Mouse (Mus musculus) forebrain, embryonic 11.5 days (tissue): Measurements from ENCODE around the gene Gm38655. TPM values are rescaled to one million over a fixed set of nuclear protein-coding genes. Genes with fewer than 3 reads are reported as not detected.

ENCODE experiments used
- ATAC-seq: fragments of 200-750 bp; cut with Nextera tagmentation; replicated peaks from 2 replicates; pipeline ENCODE4 v1.8.0; 2017; ENCODE audit warnings: moderate TSS enrichment; ENCODE audit not compliant: low FRiP score
- DNase-seq: peaks from one replicate; pipeline ENCODE4 v3.0.0-alpha.2; 2017; ENCODE audit warnings: low spot score
- H3K27ac ChIP-seq: fragments of 300-500 bp; sonication (generic); 2 replicates; pipeline ENCODE4 v1.5.1; 2014; ENCODE audit warnings: low read depth, low read length
- H3K27me3 ChIP-seq: fragments of 300-500 bp; sonication (generic); 2 replicates; pipeline ENCODE4 v1.6.1; 2014; ENCODE audit warnings: mild to moderate bottlenecking, low read length, mixed read lengths; ENCODE audit not compliant: control insufficient read depth, insufficient read depth
- H3K36me3 ChIP-seq: fragments of 300-500 bp; sonication (generic); 2 replicates; pipeline ENCODE4 v1.6.1; 2014; ENCODE audit warnings: mild to moderate bottlenecking, low read length, moderate library complexity, mixed read lengths; ENCODE audit not compliant: control insufficient read depth, insufficient read depth
- H3K4me1 ChIP-seq: fragments of 300-500 bp; sonication (generic); replicated peaks from 2 replicates; pipeline ENCODE4 v1.6.1; 2014; ENCODE audit warnings: low read length, mixed read lengths; ENCODE audit not compliant: control insufficient read depth, insufficient read depth
- H3K4me2 ChIP-seq: fragments of 300-500 bp; sonication (generic); 2 replicates; pipeline ENCODE4 v1.6.1; 2014; ENCODE audit warnings: low read depth, mild to moderate bottlenecking, low read length, moderate library complexity, mixed read lengths; ENCODE audit not compliant: severe bottlenecking
- H3K4me3 ChIP-seq: fragments of 300-500 bp; sonication (generic); 2 replicates; pipeline ENCODE4 v1.5.1; 2014; ENCODE audit warnings: low read depth, low read length
- H3K9ac ChIP-seq: fragments of 300-500 bp; sonication (generic); 2 replicates; pipeline ENCODE4 v1.6.1; 2014; ENCODE audit warnings: low read length
- H3K9me3 ChIP-seq: fragments of 300-500 bp; sonication (generic); 2 replicates; pipeline ENCODE4 v1.6.1; 2016; ENCODE audit warnings: low read length, mixed read lengths; ENCODE audit not compliant: control insufficient read depth
- WGBS: fragments of 180-500 bp; shearing (Covaris S2); extraction: QIAGEN DNeasy Blood & Tissue Kit; methylation state at CpG from one replicate; pipeline ENCODE4 v1.1.7; 2014; 5-methylcytosine and 5-hydroxymethylcytosine counted together
- polyA plus RNA-seq: library from polyadenylated mRNA; unstranded; fragments of >200 nt; fragmentation: Nextera tagmentation; extraction: Ambion mirVana; gene quantifications from 2 replicates; pipeline ENCODE4 v1.2.1, GENCODE M21; 2014

Gm38655 gene
- polyA plus RNA-seq, 1 experiment from 2014 or later = not detected

GRCm38 (mm10) chr17:25184961-25185360, 9.7 kb upstream of the Gm38655 start:
- Histone ChIP-seq H3K4me2 (peak overlapping the region; percentile 98), H3K9ac (peak overlapping the region; percentile 75), H3K27ac (no peak overlapping the region), H3K4me3 (peak overlapping the region; percentile 91), H3K36me3 (no peaks in the 10 kb centered on the region), H3K9me3 (no peaks in the 10 kb centered on the region), H3K4me1 (peaks cover 16% of the 10 kb centered on the region), H3K27me3 (no peaks in the 10 kb centered on the region)
- 9% methylated on average over 17 of the region's 17 CpGs for WGBS
- ATAC-seq = no peak
- DNase-seq = no peak

GRCm38 (mm10) chr17:25184129-25184691, 8.9 kb upstream of the Gm38655 start, which contains the start of gene BC003965:
TSS of gene BC003965 (plus strand) at chr17:25184554.
- H3K9ac ChIP-seq = peak within 1 kb of the TSS; percentile 75
- DNase-seq (peak; percentile 98), ATAC-seq (peak; percentile 85)
- H3K9me3 ChIP-seq = no peaks in the 10 kb centered on the region
- H3K27me3 ChIP-seq = no peaks in the 10 kb centered on the region
- H3K4me2 ChIP-seq = peak within 1 kb of the TSS; percentile 98
- under 1% methylated on average over 50 of the region's 50 CpGs for WGBS
- peak within 1 kb of the TSS; percentile 91 for H3K4me3 ChIP-seq
- H3K36me3 ChIP-seq = no peaks in the 10 kb centered on the region
- peak within 1 kb of the TSS; percentile 85 for H3K27ac ChIP-seq
- peaks cover 10% of the 10 kb centered on the region; the same call in 1 of the 2 replicates for H3K4me1 ChIP-seq

- DNase-seq (no peak), ATAC-seq (no peak)
- Histone ChIP-seq H3K4me3 (peak overlapping the region; percentile 91; the same call in 1 of the 2 replicates), H3K27ac (no peak overlapping the region), H3K9ac (peak overlapping the region; percentile 75; the same call in 1 of the 2 replicates), H3K36me3 (no peaks in the 10 kb centered on the region), H3K27me3 (no peaks in the 10 kb centered on the region), H3K4me1 (peaks cover 8% of the 10 kb centered on the region; the same call in 1 of the 2 replicates), H3K4me2 (peak overlapping the region; percentile 72), H3K9me3 (no peaks in the 10 kb centered on the region)
These were observed 8.0 kb upstream of the Gm38655 start for GRCm38 (mm10) chr17:25183232-25183631.

DNA sequence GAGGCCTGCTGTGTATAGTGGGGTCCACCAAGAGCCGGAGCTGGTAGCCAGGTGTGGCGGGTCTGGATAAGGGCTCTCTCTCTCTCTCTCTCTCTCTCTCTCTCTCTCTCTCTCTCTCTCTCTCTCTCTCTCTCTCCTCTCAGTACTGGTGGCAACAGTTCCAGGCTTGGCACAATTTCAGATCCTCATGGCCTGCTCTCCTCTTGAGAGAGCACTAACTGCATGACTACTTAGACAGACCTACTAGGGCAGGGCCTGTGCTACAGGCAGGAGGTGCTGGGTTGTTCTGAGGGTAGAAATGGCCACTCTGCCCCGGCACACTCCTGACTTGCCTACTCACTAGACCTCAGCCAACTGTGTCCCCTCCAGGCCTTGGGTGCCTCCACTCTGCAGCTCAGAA, 2.7 kb downstream of the Gm38655 start:
- no peaks in the 10 kb centered on the region for H3K9me3 ChIP-seq
- H3K4me3 ChIP-seq = no peak overlapping the region
- no peak overlapping the region for H3K27ac ChIP-seq
- DNase-seq (no peak), ATAC-seq (no peak)
- no peak overlapping the region for H3K4me2 ChIP-seq
- no peaks in the 10 kb centered on the region for H3K27me3 ChIP-seq
- H3K9ac ChIP-seq = no peak overlapping the region
- WGBS = 87% methylated on average over 3 of the region's 3 CpGs
- no peaks in the 10 kb centered on the region for H3K4me1 ChIP-seq
- no peaks in the 10 kb centered on the region for H3K36me3 ChIP-seq

DNA sequence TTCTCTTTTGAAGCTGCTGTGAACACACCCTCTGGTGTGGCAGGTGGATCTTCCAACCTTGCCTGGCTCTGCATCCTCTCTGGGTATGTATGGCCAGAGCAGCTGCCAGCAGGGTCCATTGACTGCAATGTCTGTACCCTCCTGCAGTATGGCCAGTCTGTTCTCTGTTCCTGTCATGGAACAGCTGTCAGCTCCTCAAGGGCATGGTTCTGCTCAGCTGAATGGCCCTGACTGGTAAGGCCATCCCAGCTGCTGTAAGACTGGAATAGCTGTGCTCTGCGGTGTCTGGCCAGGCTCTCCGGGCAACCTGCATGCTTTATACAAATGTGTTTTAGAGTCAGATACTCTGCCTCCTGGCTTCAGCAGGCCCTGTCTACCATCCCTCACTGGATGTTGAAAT, 5.6 kb downstream of the Gm38655 start:
- no peaks in the 10 kb centered on the region for H3K27me3 ChIP-seq
- WGBS = 89% methylated on average over 2 of the region's 2 CpGs
- no peak for ATAC-seq
- H3K4me1 ChIP-seq = no peaks in the 10 kb centered on the region
- H3K9ac ChIP-seq = no peak overlapping the region
- no peaks in the 10 kb centered on the region for H3K36me3 ChIP-seq
- no peak overlapping the region for H3K27ac ChIP-seq
- no peak overlapping the region for H3K4me3 ChIP-seq
- H3K4me2 ChIP-seq = no peak overlapping the region
- no peaks in the 10 kb centered on the region for H3K9me3 ChIP-seq
- DNase-seq = no peak

- no peak overlapping the region for H3K27ac ChIP-seq
- 73% methylated on average over 6 of the region's 6 CpGs for WGBS
- no peak for DNase-seq
- H3K4me3 ChIP-seq = no peak overlapping the region
- no peak overlapping the region for H3K4me2 ChIP-seq
- H3K27me3 ChIP-seq = no peaks in the 10 kb centered on the region
- H3K36me3 ChIP-seq = no peaks in the 10 kb centered on the region
- no peaks in the 10 kb centered on the region for H3K4me1 ChIP-seq
- no peak for ATAC-seq
- no peak overlapping the region for H3K9ac ChIP-seq
- no peaks in the 10 kb centered on the region for H3K9me3 ChIP-seq
These were observed 9.2 kb downstream of the Gm38655 start for GRCm38 (mm10) chr17:25165970-25166671.

GRCm38 (mm10) chr17:25164770-25165169, 10.5 kb downstream of the Gm38655 start:
- no peak overlapping the region for H3K4me2 ChIP-seq
- H3K27ac ChIP-seq = no peak overlapping the region
- DNase-seq (no peak), ATAC-seq (no peak)
- H3K36me3 ChIP-seq = no peaks in the 10 kb centered on the region; the same call in 1 of the 2 replicates
- H3K27me3 ChIP-seq = no peaks in the 10 kb centered on the region
- H3K9ac ChIP-seq = no peak overlapping the region
- H3K4me1 ChIP-seq = no peaks in the 10 kb centered on the region
- H3K9me3 ChIP-seq = no peaks in the 10 kb centered on the region
- no peak overlapping the region for H3K4me3 ChIP-seq
- WGBS = 87% methylated on average over 3 of the region's 3 CpGs

DNA sequence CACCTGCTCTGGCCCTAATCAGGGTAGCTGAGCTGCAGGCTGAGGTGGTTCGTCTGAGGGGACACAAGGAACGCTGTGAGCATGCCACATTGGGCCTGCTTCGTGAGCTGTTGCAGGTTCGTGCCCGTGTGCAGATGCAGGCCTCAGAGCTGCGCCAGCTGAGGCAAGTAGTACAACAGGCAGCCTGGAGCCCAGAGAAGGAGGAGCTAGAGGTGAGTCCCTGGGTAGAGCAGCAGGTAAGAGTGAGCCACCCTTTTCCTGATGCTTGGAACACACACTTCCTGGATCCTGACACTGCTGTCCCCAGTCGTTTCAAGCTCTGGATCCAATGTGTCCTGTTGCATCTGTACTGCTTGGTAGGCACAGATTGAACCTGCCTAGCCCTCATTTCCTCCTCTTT, 11.9 kb downstream of the Gm38655 start:
- Histone ChIP-seq H3K36me3 (no peaks in the 10 kb centered on the region; the same call in 1 of the 2 replicates), H3K27me3 (no peaks in the 10 kb centered on the region), H3K9ac (no peak overlapping the region), H3K9me3 (no peaks in the 10 kb centered on the region), H3K4me3 (no peak overlapping the region), H3K27ac (no peak overlapping the region), H3K4me2 (no peak overlapping the region), H3K4me1 (no peaks in the 10 kb centered on the region)
- DNase-seq (no peak), ATAC-seq (no peak)
- 78% methylated on average over 7 of the region's 7 CpGs for WGBS

- Histone ChIP-seq H3K4me1 (no peaks in the 10 kb centered on the region), H3K9ac (no peak within 1 kb of the TSS), H3K27me3 (no peaks in the 10 kb centered on the region), H3K27ac (no peak within 1 kb of the TSS), H3K9me3 (no peaks in the 10 kb centered on the region), H3K36me3 (no peaks in the 10 kb centered on the region; the same call in 1 of the 2 replicates), H3K4me3 (no peak within 1 kb of the TSS), H3K4me2 (no peak within 1 kb of the TSS)
- WGBS = 100% methylated on average over 1 of the region's 1 CpGs
- ATAC-seq = no peak
- DNase-seq = no peak
These were observed 13.1 kb downstream of the Gm38655 start, which contains the start of gene Ccdc154 for GRCm38 (mm10) chr17:25162161-25162560. TSS of gene Ccdc154 (plus strand) at chr17:25162461.
